Mouse (Mus musculus): ENCODE data around the gene Tgfb1. TPM values are rescaled to one million over a fixed set of nuclear protein-coding genes. Genes with fewer than 3 reads are reported as not detected.

Tgfb1 gene
- total RNA-seq (2015) = 237 and 286 TPM in 2 replicates
- total RNA-seq (2017) = 35.7 and 35.8 TPM in 2 replicates

DNA sequence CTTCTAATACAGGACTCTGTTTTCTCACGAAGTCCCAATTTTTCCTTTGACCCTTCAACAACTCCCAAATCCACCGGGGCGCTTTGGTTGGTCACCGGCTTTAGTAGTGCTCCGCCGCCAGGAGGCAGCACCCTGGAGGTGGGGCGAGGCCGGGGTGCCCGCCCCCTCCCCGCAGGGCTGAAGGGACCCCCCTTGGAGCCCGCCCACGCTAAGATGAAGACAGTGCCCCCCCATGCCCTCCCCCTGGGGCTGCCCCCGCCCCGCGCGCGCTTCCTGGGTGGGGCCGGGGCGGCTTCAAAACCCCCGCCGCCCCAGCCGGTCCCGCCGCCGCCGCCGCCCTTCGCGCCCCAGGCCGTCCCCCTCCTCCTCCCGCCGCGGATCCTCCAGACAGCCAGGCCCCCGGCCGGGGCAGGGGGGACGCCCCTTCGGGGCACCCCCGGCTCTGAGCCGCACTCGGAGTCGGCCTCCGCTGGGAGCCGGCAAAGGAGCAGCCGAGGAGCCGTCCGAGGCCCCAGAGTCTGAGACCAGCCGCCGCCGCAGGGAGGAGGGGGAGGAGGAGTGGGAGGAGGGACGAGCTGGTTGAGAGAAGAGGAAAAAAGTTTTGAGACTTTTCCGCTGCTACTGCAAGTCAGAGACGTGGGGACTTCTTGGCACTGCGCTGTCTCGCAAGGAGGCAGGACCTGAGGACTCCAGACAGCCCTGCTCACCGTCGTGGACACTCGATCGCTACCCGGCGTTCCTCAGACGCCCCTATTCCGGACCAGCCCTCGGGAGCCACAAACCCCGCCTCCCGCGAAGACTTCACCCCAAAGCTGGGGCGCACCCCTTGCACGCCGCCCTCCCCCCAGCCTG lies at the start of gene Tgfb1:
Tgfb1 (plus strand) TSS at position 323 of the 852 bp plus-strand sequence.
- peak; percentile 33 for ATAC-seq (replicated peaks; ENCODE audit: poor library complexity)

DNA sequence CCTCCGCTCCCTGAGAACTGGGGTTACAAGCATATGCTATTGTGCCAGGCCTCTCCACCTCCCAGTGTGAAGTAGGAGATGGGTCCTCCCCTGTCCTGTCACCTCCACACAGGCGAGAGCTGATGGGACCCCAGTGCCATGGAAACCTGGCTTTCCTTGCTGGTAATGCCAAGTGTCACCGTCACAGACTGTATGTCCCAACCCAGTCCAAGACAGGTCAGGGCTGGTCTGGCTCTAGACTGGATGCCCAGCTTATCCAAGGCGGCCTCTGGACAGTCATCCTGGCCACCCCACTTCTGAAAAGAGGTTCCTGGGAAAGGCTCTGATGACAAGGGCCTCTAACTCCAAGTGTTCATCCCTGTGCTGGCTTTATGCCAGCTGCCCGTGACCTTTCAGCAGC lies 49.7 kb upstream of the Tgfb1 start:
- no peak for ATAC-seq (replicated peaks; ENCODE audit: poor library complexity)

DNA sequence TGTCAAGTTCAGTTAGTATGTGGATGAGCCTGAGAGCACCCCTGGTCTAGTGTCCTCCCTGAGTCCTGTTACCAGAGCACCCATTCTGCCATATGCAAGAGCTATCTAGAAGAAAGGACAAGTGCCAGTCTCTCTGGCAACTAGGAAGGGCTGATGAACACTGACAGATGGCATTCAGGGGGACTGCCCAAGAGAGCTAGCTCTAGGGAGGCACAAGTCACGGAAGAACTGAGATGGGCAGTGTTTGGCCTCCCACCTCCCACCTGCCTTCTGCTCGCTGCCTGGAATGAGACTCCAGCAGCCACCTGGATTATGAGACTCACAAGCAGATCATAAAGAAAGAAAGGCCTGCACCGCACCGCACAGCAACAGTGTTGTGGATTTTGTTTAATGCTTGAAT lies 47.0 kb upstream of the Tgfb1 start:
- ATAC-seq (replicated peaks; ENCODE audit: poor library complexity) = no peak

DNA sequence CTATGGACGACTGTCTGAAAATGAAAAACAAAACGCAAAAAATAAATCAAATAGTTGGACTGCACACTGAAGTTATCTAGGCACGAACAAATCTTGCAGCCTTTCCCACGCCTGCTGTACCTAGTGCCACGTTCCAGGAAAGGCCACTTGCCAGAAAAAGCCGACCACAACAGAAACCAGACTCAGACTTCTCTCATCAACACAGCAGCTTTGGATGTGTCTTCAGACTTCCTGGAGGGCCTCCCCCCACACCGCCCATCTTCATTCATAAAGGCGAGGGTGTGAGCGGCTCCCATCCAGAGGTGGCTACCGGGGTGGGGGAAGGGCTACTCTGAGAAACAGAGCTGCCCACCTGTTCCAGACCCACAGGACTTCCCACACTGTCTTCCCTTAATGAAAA lies 42.7 kb upstream of the Tgfb1 start:
- ATAC-seq (replicated peaks; ENCODE audit: poor library complexity) = 0 out of 2 replicates have a peak, but pooled peaks have one; percentile 17

DNA sequence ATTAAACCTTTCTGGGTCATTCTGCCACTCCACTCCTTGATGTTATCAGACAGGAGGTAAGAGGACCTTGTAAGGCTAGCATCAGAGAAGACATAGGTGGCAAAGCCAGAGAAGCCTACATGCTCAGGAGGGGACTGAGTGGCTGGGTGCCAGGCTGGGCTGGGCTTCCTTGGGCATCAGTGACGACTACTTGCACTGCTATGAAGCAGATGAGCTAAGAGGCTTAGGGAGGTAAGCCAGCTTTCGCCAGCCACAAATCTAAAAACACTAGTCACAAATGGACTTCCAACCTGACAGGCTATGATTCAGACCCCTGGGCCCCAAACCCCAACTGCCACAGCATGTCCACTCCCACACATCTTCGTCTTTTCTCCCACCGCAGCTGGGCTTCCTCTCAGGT lies 42.2 kb upstream of the Tgfb1 start:
- ATAC-seq (replicated peaks; ENCODE audit: poor library complexity) = peak; percentile 48

DNA sequence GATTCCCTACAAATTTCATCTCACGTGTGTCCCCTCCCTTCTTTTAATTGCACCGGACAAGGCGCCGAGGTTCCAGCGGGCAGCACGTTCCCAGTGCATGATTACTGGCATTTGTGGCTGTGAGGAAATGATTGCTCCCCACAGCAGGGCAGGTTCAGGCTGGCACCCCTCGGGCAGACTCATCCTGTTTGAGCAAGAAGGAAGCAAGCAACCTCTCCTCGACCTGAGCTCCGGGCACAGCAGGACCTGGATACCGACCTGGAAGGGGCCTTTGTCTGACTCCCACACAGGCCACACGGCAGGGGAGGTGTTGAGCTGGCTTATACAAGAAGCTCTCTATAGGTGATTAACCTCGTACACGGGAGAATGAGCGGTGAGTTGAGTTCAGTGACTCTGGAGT lies 41.7 kb upstream of the Tgfb1 start:
- ATAC-seq (replicated peaks; ENCODE audit: poor library complexity) = peak; percentile 36

DNA sequence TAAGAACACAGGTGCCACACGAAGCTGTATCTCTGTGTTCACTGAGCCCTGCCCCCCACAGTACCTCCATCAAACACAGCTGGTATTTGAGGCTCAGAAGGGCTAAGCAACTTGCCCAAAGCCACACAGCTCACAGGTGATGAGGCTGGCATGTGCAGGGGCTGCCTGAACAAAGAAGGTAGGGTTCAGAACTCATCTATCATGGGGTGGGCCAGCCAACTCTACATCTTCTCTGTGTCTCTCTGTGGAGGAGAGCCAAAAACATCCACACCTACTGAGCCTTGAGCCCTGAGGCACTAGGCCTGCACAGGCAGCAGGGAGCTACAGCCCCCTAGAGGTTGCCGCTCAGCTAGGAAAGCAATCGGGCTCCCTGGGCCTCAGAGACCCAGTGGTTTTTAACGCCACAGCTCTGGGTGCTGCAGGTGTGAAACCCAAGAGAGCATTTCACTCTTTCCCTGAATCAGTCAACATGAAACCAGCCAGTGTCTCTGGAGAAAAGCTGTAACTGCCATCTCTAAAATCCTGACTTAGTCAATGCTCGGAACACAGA lies 39.2 kb upstream of the Tgfb1 start:
- ATAC-seq (replicated peaks; ENCODE audit: poor library complexity) = peak; percentile 26

DNA sequence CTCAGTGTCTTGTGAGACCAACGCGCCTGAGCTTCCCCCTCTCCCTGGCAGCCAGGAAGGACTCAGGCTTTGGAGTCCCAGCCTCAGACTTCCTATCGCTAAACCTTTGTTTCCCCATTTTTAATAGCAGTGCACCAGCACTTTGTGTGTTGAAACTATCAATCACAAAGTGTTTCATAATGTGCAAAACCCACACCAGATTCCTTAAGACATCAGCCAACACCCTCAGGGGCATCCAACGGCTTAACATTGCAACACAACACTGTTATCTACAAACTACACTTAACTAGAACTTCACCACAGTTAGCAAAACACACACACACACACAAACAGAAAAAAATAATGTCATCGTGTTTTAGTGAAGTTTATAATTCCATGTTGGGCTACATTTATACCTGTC lies 37.0 kb upstream of the Tgfb1 start:
- peak; percentile 58 for ATAC-seq (replicated peaks; ENCODE audit: poor library complexity)

DNA sequence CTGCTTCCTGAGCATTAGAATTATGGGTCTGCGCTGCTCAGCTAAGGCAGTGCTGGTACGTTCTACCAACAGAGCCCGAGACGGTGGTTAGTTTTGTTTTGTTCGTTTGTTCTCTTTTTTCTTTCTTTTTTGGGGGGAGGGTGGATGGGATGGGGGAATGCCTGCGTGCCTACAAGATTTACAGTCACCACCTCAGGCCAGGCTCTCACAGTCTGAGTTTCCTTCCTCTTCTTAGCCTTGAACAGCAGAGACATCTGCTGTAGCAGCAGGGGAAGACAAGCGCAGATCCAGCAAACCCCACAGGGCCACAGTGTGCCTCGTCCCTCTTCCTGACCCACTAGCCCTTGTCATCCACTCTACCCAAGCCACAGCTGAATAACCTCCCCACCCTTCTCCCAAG lies 35.5 kb upstream of the Tgfb1 start:
- ATAC-seq (replicated peaks; ENCODE audit: poor library complexity) = peak; percentile 67

DNA sequence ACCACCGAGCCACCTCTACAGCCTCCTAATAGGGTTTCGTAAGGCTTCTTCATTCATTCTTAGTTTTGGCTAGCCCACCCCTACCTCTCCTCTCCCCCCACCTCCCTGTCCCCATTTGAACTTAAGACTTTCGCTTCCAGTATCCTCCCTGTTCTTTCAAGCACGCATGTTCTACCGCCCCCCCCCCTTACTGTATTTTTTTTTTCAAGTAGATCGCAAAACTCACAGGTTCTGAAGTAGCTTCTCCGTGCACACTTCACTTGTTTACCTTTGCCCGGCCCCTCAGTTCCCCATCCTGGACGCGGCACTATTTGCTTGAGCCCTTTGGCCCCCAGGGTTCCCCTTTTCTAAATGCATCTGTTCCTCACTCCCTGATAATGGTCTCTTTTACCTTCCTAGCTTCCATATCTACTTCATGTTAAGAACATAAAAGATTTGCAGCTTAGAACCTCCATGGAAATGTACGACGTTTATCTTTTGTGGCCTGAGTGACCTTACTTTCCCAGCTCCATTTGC lies 34.5 kb upstream of the Tgfb1 start:
- no peak for ATAC-seq (replicated peaks; ENCODE audit: poor library complexity)

DNA sequence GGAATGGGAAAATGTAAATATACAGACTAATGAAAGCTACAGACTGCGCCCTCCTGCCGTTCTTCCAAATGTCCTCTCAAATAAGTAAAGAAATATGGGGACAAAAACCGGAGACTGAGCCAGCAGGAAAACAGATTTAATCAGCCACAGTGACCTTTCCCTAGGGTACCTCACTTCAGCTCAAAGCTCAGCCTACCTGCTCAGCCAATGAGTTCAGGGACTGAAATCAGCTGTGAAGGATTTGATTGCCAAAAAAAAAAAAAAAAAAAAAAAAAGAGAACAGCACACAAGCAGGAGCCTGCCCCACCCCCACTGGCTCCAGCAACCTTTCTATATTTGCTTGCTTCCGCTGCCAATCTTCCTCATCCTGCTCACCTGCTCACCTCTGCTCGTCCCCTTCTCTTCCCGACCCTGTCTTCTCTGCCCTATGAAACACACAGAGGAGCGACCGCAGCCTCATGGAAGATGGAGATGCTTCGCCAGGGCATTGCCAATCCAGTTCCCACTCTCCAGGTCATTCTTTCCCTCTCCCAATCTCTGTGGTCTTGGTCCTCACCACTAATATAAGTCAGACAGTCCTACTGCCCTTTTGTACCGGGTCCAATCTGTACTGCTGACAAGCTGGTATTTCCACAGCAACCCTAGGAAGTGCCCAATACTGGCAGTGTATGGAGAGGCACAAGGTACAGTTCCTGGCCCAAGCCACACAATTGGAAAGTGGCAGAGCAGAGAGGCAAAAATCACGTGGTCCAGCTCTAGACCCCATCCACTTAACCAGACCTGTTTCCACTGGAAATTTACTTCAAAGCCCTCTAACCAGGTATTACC lies 31.0 kb upstream of the Tgfb1 start:
- ATAC-seq (replicated peaks; ENCODE audit: poor library complexity) = no peak

DNA sequence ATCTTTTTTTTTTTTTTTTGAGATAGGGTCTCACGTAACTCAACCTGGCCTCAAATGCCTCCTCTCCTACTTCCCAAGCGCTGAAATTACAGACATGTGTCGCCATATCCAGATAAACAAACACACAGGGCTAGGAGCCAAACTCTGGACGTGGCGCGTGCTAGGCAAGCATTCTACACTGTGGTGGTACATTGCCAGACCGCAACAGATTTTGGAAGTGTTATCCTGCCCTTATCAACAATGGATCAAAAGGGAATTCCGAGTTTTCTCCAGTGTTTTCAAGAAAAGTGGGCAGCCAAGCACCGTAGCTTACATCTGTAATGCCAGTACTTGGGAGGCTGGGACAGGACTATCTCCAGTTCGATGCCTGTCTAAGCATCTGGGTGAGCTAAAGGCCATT lies 29.0 kb upstream of the Tgfb1 start:
- ATAC-seq (replicated peaks; ENCODE audit: poor library complexity) = no peak

DNA sequence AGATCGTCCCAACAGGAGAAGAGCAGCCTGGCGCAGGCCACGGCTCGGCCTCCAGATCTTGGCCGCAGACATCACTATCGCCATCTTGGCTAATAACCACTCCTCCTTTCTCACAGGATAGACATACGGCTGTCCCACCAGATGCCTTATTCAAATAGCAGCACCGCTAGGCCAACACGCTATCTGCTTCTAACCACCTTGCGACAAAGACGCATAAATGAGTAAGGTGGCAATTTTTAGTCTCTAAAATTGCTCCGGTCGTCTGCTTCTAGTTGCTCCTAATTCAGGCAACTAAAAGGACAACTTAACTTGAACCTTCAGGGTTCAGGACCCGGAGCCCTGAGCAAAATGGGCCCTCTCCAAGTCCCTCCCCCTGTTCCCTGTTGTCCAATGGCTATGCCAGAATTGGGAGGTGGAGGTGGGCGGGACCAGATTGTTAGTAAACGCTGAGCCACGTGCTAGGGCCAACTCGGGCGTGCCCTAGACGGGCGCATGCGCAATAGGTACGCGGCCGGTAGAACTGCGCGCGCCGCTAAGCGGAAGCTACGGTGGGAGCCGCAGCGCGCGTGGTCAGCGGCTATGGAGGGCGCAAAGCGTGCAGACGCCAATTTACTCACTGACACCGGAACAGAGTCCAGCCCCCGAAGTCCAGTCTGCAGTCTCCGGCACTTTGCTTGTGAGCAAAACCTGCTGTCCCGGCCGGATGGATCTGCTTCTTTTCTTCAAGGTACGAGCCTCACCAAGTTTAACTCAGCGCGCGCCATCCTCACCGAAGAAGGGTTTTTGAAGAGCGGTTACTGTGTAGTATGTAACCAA lies 27.9 kb upstream of the Tgfb1 start, which contains the start of the genes Bckdha and Exosc5:
Bckdha (minus strand) TSS at position 325 of the 816 bp plus-strand sequence.
Exosc5 (plus strand) TSS at position 508 of the 816 bp plus-strand sequence.
- peak; percentile 94 for ATAC-seq (replicated peaks; ENCODE audit: poor library complexity)

DNA sequence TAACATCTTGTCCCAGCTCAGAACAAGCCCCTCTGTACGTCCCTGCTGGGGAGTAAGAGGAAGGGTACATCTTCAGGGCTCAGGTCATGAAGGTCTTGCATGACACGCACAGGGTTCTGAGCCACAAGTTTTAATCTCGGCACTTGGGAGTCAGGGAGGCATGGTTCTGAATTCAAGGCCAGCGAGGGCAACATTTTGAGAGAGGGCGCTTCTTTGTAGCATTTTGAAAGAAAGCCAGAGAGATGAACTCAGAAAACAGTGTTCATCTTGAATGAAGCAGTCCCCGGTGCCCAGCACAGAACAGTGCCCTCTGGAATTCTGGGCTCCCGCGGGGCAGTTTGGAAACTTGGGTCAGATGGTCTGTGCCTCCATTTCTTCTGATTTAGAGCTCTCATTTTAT lies 20.4 kb upstream of the Tgfb1 start:
- ATAC-seq (replicated peaks; ENCODE audit: poor library complexity) = no peak

DNA sequence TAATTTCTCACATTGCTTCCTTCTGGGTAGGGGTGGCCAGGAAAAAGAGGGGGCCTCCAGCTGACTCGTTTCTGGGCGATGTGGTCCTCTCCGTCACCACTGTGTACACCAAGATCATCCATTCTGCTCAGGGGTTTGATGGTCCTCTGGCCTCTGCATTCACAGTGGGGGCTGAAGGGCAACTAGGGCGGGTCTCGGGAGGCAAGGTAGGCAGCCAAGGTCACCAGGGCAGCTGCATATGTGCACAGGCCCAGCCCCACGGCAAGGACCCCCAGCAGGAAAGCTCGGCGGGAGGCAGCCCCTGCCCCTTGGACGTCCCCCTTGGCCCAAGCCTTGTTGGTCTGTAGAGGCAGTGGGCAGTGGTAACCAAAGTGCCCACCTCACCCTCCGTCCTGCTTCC lies 17.6 kb upstream of the Tgfb1 start:
- ATAC-seq (replicated peaks; ENCODE audit: poor library complexity) = no peak

DNA sequence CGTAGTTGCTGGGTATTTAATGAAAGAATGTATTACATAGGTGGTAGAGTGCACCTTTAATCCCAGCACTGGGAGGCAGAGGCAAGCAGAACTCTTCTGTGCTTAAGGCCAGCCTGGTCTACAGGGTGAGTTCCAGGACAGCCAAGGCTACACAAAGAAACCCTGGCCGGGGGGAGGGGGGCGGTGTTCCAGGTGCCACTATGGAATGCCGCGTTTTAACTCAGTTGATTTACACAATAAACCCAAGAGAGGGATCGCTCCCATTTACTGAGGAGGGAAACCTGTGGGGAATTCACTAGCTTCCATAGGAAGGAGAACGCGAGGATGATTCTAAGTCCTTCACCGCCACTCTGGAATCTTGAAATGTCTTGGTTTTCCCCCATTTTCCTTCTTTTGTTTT lies 17.2 kb upstream of the Tgfb1 start:
- no peak for ATAC-seq (replicated peaks; ENCODE audit: poor library complexity)

DNA sequence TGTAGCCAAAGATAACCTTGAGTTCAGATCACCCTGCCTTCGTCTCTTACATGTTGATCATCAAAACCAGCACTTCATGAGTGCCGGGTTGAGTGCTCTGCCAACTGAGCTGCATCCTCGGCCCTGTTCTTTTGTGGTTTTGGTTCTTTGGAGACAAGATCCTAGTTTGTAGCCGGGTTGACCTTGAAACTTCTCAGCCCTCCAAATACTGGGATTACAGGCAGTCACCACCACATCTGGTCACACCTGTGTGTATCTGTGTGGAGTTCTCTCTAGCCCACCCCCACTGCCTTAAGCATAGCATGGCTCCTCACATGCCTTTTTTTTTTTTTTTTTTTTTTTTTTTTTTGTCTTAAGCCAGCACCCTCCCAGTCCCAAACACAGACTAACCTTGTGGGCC lies 16.7 kb upstream of the Tgfb1 start:
- no peak for ATAC-seq (replicated peaks; ENCODE audit: poor library complexity)

DNA sequence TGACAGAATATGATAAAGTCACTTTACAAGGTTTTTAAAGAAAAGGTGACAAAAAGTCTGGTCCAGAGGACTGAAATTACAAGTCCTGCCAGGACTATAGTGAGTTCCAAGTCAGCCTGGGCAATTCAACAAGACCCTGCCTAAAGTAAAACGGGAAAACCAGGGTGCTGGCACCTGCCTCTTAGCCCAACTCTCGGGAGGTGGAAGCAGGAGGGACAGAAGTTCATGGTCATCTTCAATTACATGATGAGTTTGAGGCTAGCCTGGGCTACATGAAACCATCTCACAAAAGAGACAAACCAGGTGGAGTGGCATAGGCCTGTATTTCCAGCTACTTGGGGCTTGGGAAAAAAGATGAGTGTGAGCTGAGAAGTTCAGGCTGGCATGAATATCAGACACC lies 15.1 kb upstream of the Tgfb1 start:
- no peak for ATAC-seq (replicated peaks; ENCODE audit: poor library complexity)

DNA sequence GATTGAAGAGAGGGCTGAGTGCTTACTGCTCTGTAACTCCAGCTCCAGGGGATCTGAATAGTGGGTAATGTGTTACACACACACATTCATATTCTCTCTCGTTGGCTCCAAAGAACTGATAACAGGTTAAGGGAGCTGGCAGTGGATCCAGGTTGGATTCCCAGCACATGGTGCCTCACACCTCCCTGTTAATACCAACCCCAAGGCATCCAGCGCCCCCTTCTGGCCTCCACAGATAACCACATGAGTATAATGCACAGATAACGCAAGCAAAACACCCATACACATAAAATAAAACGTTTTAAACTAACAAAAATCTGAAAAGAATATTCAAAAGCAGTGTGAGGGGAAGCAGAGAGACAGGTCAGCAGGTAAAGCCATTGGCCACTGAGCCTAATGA lies 14.4 kb upstream of the Tgfb1 start:
- ATAC-seq (replicated peaks; ENCODE audit: poor library complexity) = 0 out of 2 replicates have a peak, but pooled peaks have one; percentile 32

DNA sequence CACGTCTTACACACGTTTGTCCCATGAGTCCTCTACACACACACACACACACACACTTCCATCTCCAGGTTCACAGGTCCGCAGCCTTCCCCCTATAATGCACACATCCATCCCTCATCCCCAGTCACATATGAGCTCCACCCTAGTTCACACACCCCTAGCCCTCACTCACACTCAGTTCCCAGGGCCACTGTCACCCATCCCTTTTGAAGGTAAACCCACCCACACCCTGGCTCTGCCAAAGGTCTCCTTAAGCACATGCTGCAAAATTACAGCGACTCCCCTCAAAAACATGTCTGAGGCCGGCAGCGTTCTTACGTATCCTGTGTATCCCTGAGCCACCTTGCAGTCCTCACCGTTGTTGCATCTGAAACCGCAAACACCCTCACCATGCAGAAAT lies 12.5 kb upstream of the Tgfb1 start:
- ATAC-seq (replicated peaks; ENCODE audit: poor library complexity) = peak; percentile 32
